Mouse (Mus musculus) hindbrain, embryonic 13.5 days (tissue): ENCODE data around the gene Podnl1. TPM values are rescaled to one million over a fixed set of nuclear protein-coding genes. Genes with fewer than 3 reads are reported as not detected.

ENCODE experiments used
- ATAC-seq: fragments of 200-750 bp; cut with Nextera tagmentation; 2 replicates; pipeline ENCODE4 v1.8.0; 2017; ENCODE audit warnings: moderate TSS enrichment; ENCODE audit not compliant: low FRiP score
- H3K27ac ChIP-seq: fragments of 300-500 bp; sonication (generic); 2 replicates; pipeline ENCODE4 v1.5.1; 2015; ENCODE audit warnings: inconsistent platforms, mild to moderate bottlenecking, moderate library complexity
- H3K27me3 ChIP-seq: fragments of 300-500 bp; sonication (generic); 2 replicates; pipeline ENCODE4 v1.6.1; 2015; ENCODE audit warnings: mild to moderate bottlenecking, inconsistent platforms
- H3K36me3 ChIP-seq: fragments of 300-500 bp; sonication (generic); 2 replicates; pipeline ENCODE4 v1.6.1; 2015; ENCODE audit warnings: mild to moderate bottlenecking, inconsistent platforms
- H3K4me1 ChIP-seq: fragments of 300-500 bp; sonication (generic); replicated peaks from 2 replicates; pipeline ENCODE4 v1.6.1; 2015; ENCODE audit warnings: inconsistent platforms
- H3K4me2 ChIP-seq: fragments of 300-500 bp; sonication (generic); 2 replicates; pipeline ENCODE4 v1.6.1; 2015; ENCODE audit warnings: inconsistent platforms, mild to moderate bottlenecking, moderate library complexity
- H3K4me3 ChIP-seq: fragments of 300-500 bp; sonication (generic); 2 replicates; pipeline ENCODE4 v1.5.1; 2015; ENCODE audit warnings: mild to moderate bottlenecking, inconsistent platforms
- H3K9ac ChIP-seq: fragments of 300-500 bp; sonication (generic); 2 replicates; pipeline ENCODE4 v1.6.1; 2015; ENCODE audit warnings: mild to moderate bottlenecking, inconsistent platforms
- H3K9me3 ChIP-seq: fragments of 300-500 bp; sonication (generic); 2 replicates; pipeline ENCODE4 v1.6.1; 2016; ENCODE audit warnings: inconsistent platforms
- WGBS: fragments of 180-500 bp; shearing (Covaris S2); methylation state at CpG from one replicate; pipeline ENCODE4 v1.1.7; 2015; 5-methylcytosine and 5-hydroxymethylcytosine counted together
- microRNA counts: library from miRNA; unstranded; fragments of <30 nt; microRNA quantifications from one replicate; lab custom pipeline; 2016
- microRNA-seq: library from miRNA; unstranded; fragments of <30 nt; microRNA quantifications from one replicate; pipeline ENCODE4, GENCODE M21; 2016
- polyA plus RNA-seq: library from polyadenylated mRNA; unstranded; fragments of >200 nt; fragmentation: Nextera tagmentation; extraction: Ambion mirVana; gene quantifications from 2 replicates; pipeline ENCODE4 v1.2.1, GENCODE M21; 2015

Gene Podnl1
- polyA plus RNA-seq, 1 experiment from 2014 or later, result 0.48 TPM

DNA sequence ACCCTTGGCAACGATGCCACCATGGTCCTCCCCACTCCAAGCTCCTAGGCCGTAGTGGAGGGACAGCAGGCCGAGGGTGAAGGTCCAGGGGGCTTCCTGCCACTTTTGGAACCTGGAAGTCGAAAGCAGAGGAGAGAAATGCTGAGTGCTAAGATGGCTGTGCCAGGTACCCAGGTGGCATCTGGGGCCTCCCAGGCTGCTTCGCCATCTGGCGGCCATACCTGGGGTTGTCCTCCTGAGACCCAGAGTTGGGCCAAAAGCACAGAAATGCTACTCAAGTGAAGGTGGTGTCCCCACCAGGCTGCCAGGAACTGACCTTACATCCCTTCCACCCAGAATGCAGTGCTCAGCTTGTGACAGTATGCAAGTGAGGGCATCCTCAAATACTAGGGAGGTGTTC is 48.1 kb downstream of the Podnl1 start:
- Histone ChIP-seq H3K27ac (no peak overlapping the region), H3K4me3 (no peak overlapping the region), H3K36me3 (peaks cover 69% of the 10 kb centered on the region), H3K4me1 (peaks cover 18% of the 10 kb centered on the region), H3K9me3 (no peaks in the 10 kb centered on the region), H3K9ac (no peak overlapping the region), H3K4me2 (no peak overlapping the region), H3K27me3 (no peaks in the 10 kb centered on the region)
- ATAC-seq, result no peak
- 84% methylated on average over 6 of the region's 6 CpGs for WGBS

DNA sequence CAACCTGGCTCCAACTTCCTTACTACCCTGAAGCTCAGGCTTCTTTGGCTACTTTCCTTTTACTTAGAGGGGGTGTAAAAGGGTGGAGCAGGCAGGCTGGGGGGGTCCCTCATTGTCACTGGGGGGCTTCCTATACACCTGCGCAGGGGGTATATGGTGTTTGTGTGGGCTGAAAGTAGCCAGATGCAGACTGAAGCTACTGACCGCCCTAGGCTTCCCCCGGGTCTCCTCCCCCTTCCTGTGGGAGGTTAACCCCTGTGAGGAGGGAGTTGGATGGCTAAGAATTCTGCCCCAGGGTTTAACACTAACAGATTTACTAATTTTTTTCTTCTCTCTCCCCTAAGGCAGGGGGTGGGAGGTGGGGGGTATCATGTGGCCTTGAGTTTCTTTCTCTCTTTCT is 50.8 kb downstream of the Podnl1 start:
- no peak for ATAC-seq
- Histone ChIP-seq H3K27ac (no peak overlapping the region), H3K9me3 (no peaks in the 10 kb centered on the region), H3K36me3 (peaks cover 58% of the 10 kb centered on the region), H3K4me1 (peaks cover 45% of the 10 kb centered on the region), H3K4me2 (no peak overlapping the region), H3K9ac (peak overlapping the region; percentile 39; the same call in 1 of the 2 replicates), H3K27me3 (no peaks in the 10 kb centered on the region), H3K4me3 (no peak overlapping the region)
- 39% methylated on average over 3 of the region's 3 CpGs for WGBS

- Histone ChIP-seq H3K9me3 (no peaks in the 10 kb centered on the region), H3K4me3 (no peak overlapping the region), H3K4me1 (peaks cover 54% of the 10 kb centered on the region), H3K36me3 (peaks cover 50% of the 10 kb centered on the region), H3K9ac (no peak overlapping the region), H3K27ac (no peak overlapping the region), H3K27me3 (no peaks in the 10 kb centered on the region), H3K4me2 (no peak overlapping the region)
- 96% methylated on average over 3 of the region's 3 CpGs for WGBS
- no peak for ATAC-seq
Measured at GRCm38 (mm10) chr8:84177405-84177804, 51.6 kb downstream of the Podnl1 start.

DNA sequence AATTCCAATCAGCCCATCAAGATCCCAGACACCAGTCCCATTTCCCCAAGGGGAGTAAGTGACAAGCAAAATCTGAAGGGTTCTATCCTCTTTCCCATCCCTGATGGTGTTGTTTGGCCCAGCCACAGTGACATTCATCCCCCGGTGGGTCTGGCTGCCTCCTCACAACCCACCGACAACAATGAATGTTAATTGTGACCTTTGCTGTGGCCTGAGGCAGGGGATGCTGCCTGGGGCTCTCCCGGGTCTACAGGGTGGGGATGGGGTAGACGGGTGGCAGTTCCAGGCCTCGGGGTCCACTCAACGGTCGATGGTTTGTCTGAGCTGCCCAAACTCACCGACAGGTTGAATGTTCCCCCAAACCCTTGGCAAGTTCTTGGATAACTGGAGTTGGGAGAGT is 52.8 kb downstream of the Podnl1 start:
- no peaks in the 10 kb centered on the region for H3K9me3 ChIP-seq
- 67% methylated on average over 8 of the region's 8 CpGs for WGBS
- H3K36me3 ChIP-seq, result peaks cover 38% of the 10 kb centered on the region
- no peak overlapping the region for H3K27ac ChIP-seq
- peak overlapping the region; percentile 10; the same call in 1 of the 2 replicates for H3K4me2 ChIP-seq
- no peak for ATAC-seq
- peak overlapping the region; percentile 9; the same call in 1 of the 2 replicates for H3K9ac ChIP-seq
- H3K4me3 ChIP-seq, result no peak overlapping the region
- H3K4me1 ChIP-seq, result peaks cover 60% of the 10 kb centered on the region
- no peaks in the 10 kb centered on the region for H3K27me3 ChIP-seq

- Histone ChIP-seq H3K36me3 (peaks cover 24% of the 10 kb centered on the region), H3K4me1 (peaks cover 71% of the 10 kb centered on the region), H3K27ac (peak overlapping the region; percentile 91), H3K9me3 (no peaks in the 10 kb centered on the region), H3K9ac (peak overlapping the region; percentile 76), H3K4me2 (peak overlapping the region; percentile 79), H3K4me3 (peak overlapping the region; percentile 41), H3K27me3 (no peaks in the 10 kb centered on the region)
- ATAC-seq, result no peak
- WGBS, result 7% methylated on average over 4 of the region's 4 CpGs
Measured at GRCm38 (mm10) chr8:84179946-84180345, 54.2 kb downstream of the Podnl1 start.

DNA sequence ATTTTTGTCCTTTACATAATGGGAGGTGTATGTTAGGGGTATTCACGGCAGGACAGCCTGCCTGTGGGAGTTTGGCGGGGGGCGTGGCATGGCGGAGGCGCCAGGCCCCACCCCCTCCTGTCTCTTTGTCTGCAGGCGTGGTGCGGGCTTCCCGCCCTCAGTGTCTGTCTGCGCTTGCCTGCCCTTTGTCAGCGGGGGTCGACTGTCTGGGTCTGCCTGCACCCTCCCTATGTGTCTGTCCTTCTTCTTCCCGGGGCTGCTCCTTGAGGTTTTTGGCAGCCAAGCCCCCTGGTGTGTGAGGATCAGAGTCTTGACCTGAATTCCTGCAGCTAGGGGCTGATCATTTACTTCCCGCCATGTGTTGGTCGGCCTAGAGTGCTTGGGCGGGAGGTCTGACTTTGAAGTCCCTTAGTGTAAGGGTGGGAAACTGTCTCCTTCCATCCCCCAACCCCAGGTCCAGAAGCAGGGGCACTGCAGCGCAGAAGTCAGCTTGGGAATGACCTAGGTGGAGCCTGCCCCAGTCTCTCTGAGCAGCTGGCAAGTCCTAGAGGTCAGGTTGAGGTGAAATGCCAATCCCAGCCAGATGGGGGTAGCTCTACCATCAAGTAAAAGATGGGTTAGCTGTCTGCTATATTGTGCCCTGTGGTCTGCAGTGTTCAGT is 54.9 kb downstream of the Podnl1 start:
- peaks cover 71% of the 10 kb centered on the region for H3K4me1 ChIP-seq
- peaks cover 17% of the 10 kb centered on the region for H3K36me3 ChIP-seq
- H3K4me2 ChIP-seq, result peak overlapping the region; percentile 79
- H3K9ac ChIP-seq, result peak overlapping the region; percentile 76
- H3K27ac ChIP-seq, result peak overlapping the region; percentile 91
- WGBS, result 0% methylated on average over 16 of the region's 16 CpGs
- no peaks in the 10 kb centered on the region for H3K27me3 ChIP-seq
- H3K9me3 ChIP-seq, result no peaks in the 10 kb centered on the region
- peak; percentile 55 for ATAC-seq
- H3K4me3 ChIP-seq, result peak overlapping the region; percentile 41

MicroRNAs within 50 kb of the gene (microRNA counts, 519-probe panel; counts per million panel counts)
- microRNA mmu-miR-181c (lab: Ali Mortazavi, UCI) (3,590 counts per million, percentile 48 among the panel's probes with 10 or more counts), microRNA mmu-miR-709 (lab: Ali Mortazavi, UCI) (2,487 counts per million, percentile 22 among the panel's probes with 10 or more counts)

Small RNA genes lying within 50 kb of the gene (microRNA-seq; reads per million reads assigned to microRNA genes)
- not detected for gene Gm25110
- 14,916 reads per million, percentile 96 among the genes with 10 or more reads in this experiment for gene Mir181c
- gene Mir181d, result 9,204 reads per million, percentile 95 among the genes with 10 or more reads in this experiment
- not detected for gene Mir709

Other genes starting within 250 kb of the Podnl1 start
- gene Adgrl1, start 225.9 kb upstream of the Podnl1 start, polyA plus RNA-seq, result 47.9 and 49.3 TPM in 2 replicates
- 0.76 and 0.84 TPM in 2 replicates for gene Gm10644, start 170.8 kb upstream of the Podnl1 start, polyA plus RNA-seq
- 14.0 and 15.8 TPM in 2 replicates for gene Asf1b, start 170.5 kb upstream of the Podnl1 start, polyA plus RNA-seq
- gene Prkaca, start 153.0 kb upstream of the Podnl1 start, polyA plus RNA-seq, result 188 and 191 TPM in 2 replicates
- gene Samd1, start 128.3 kb upstream of the Podnl1 start, polyA plus RNA-seq, result 8.2 and 9.3 TPM in 2 replicates
- gene 1700067K01Rik, start 124.5 kb upstream of the Podnl1 start, polyA plus RNA-seq, result 0.65 and 0.71 TPM in 2 replicates
- gene 2210011C24Rik, start 113.8 kb upstream of the Podnl1 start, polyA plus RNA-seq, result 0.68 TPM in 1 of 2 replicates, not detected in the other
- 5.9 and 6.8 TPM in 2 replicates for gene Palm3, start 104.5 kb upstream of the Podnl1 start, polyA plus RNA-seq
- 0.22 and 0.66 TPM in 2 replicates for gene Il27ra, start 83.4 kb upstream of the Podnl1 start, polyA plus RNA-seq
- 0.44 TPM in 1 of 2 replicates, not detected in the other for gene Rln3, start 81.0 kb upstream of the Podnl1 start, polyA plus RNA-seq
- 1.4 and 1.7 TPM in 2 replicates for gene Gm10643, start 60.9 kb upstream of the Podnl1 start, polyA plus RNA-seq
- 7.8 and 8.3 TPM in 2 replicates for gene Rfx1, start 59.2 kb upstream of the Podnl1 start, polyA plus RNA-seq
- 20.2 and 22.2 TPM in 2 replicates for gene Dcaf15, start 21.2 kb upstream of the Podnl1 start, polyA plus RNA-seq
- 24.4 and 26.5 TPM in 2 replicates for gene Cc2d1a, start 21.9 kb downstream of the Podnl1 start, polyA plus RNA-seq
- 1.9 and 2.9 TPM in 2 replicates for gene 4930432K21Rik, start 22.0 kb downstream of the Podnl1 start, polyA plus RNA-seq
- 10.3 and 10.9 TPM in 2 replicates for gene Nanos3, start 59.2 kb downstream of the Podnl1 start, polyA plus RNA-seq
- gene Zswim4, start 111.1 kb downstream of the Podnl1 start, polyA plus RNA-seq, result 38.5 and 39.1 TPM in 2 replicates
- gene D8Ertd738e, start 123.7 kb downstream of the Podnl1 start, polyA plus RNA-seq, result 263 and 280 TPM in 2 replicates
- 50.7 and 57.6 TPM in 2 replicates for gene Mri1, start 131.3 kb downstream of the Podnl1 start, polyA plus RNA-seq
- 21.2 and 24.0 TPM in 2 replicates for gene Ccdc130, start 144.4 kb downstream of the Podnl1 start, polyA plus RNA-seq